Mouse (Mus musculus): ENCODE data around the gene Oaz2. TPM values are rescaled to one million over a fixed set of nuclear protein-coding genes. Genes with fewer than 3 reads are reported as not detected.

The Oaz2 gene
- total RNA-seq, 2 experiments from 2014 or later, result 12.5 to 40.2 TPM

Other genes starting within 250 kb of the Oaz2 start
- gene Slc51b, start 245.0 kb upstream of the Oaz2 start, total RNA-seq (2015), result not detected in 2 replicates
- gene Slc51b, start 245.0 kb upstream of the Oaz2 start, total RNA-seq (2017), result not detected in 2 replicates
- 12.2 and 20.5 TPM in 2 replicates for gene Mtfmt, start 232.2 kb upstream of the Oaz2 start, total RNA-seq (2015)
- 6.7 and 9.5 TPM in 2 replicates for gene Mtfmt, start 232.2 kb upstream of the Oaz2 start, total RNA-seq (2017)
- gene Spg21, start 207.1 kb upstream of the Oaz2 start, total RNA-seq (2015), result 80.8 and 81.1 TPM in 2 replicates
- 90.2 and 107 TPM in 2 replicates for gene Spg21, start 207.1 kb upstream of the Oaz2 start, total RNA-seq (2017)
- gene Ankdd1a, start 147.8 kb upstream of the Oaz2 start, total RNA-seq (2015), result not detected in 2 replicates
- 0.08 TPM in 1 of 2 replicates, not detected in the other for gene Ankdd1a, start 147.8 kb upstream of the Oaz2 start, total RNA-seq (2017)
- 59.1 and 68.1 TPM in 2 replicates for gene Plekho2, start 88.0 kb upstream of the Oaz2 start, total RNA-seq (2015)
- 52.5 and 60.6 TPM in 2 replicates for gene Plekho2, start 88.0 kb upstream of the Oaz2 start, total RNA-seq (2017)
- gene Pif1, start 80.8 kb upstream of the Oaz2 start, total RNA-seq (2015), result 12.1 and 12.6 TPM in 2 replicates
- gene Pif1, start 80.8 kb upstream of the Oaz2 start, total RNA-seq (2017), result 12.7 and 16.9 TPM in 2 replicates
- 0.45 TPM in 1 of 2 replicates, not detected in the other for gene Rbpms2, start 38.4 kb upstream of the Oaz2 start, total RNA-seq (2015)
- gene Rbpms2, start 38.4 kb upstream of the Oaz2 start, total RNA-seq (2017), result not detected in 2 replicates
- 10.4 and 11.3 TPM in 2 replicates for gene Zfp609, start 159.6 kb downstream of the Oaz2 start, total RNA-seq (2015)
- gene Zfp609, start 159.6 kb downstream of the Oaz2 start, total RNA-seq (2017), result 2.6 and 3.3 TPM in 2 replicates
- gene Pclaf, start 222.2 kb downstream of the Oaz2 start, total RNA-seq (2015), result 105 and 130 TPM in 2 replicates
- 295 and 303 TPM in 2 replicates for gene Pclaf, start 222.2 kb downstream of the Oaz2 start, total RNA-seq (2017)
- 17.7 and 23.0 TPM in 2 replicates for gene Trip4, start 240.8 kb downstream of the Oaz2 start, total RNA-seq (2015)
- gene Trip4, start 240.8 kb downstream of the Oaz2 start, total RNA-seq (2017), result 23.8 and 27.9 TPM in 2 replicates
- 25.0 and 31.0 TPM in 2 replicates for gene Csnk1g1, start 240.9 kb downstream of the Oaz2 start, total RNA-seq (2015)
- 22.3 and 34.3 TPM in 2 replicates for gene Csnk1g1, start 240.9 kb downstream of the Oaz2 start, total RNA-seq (2017)

Measured in megakaryocyte, adult 5-6 weeks (primary cell).